ENCODE assay signal across 8 mouse cellular contexts in genomic region chr16:17561751-17562208, GRCm38 (mm10). TPM values are rescaled to one million over a fixed set of nuclear protein-coding genes. Genes with fewer than 3 reads are reported as not detected.
A peak's percentile ranks its signal among the peaks of the same experiment; 100 is the strongest.
DNase-seq lines count a peak whose midpoint lies in the region; ATAC-seq lines count a peak whose summit lies in the region.

Gene P2rx6 (plus strand): TSS chr16:17561885.

- peak within 1 kb of the TSS; percentile 9 for H3K4me3 ChIP-seq in forebrain, embryonic 16.5 days (replicated peaks; ENCODE audit: low read length)
- peak within 1 kb of the TSS; percentile 12; the same call in 1 of the 2 replicates for H3K4me3 ChIP-seq in midbrain, embryonic 15.5 days

- H3K9me3 ChIP-seq in forebrain, embryonic 16.5 days (ENCODE audit: control insufficient read depth, low read length): no peaks in the 10 kb centered on the region
- no peaks in the 10 kb centered on the region for H3K9me3 ChIP-seq in midbrain, embryonic 15.5 days

- 2% methylated on average over 10 of the region's 10 CpGs for whole genome bisulfite sequencing in forebrain, embryonic 16.5 days
- WGBS in midbrain, embryonic 15.5 days: 4% methylated on average over 10 of the region's 10 CpGs

- H3K9ac ChIP-seq in forebrain, embryonic 16.5 days (replicated peaks; ENCODE audit: low read depth, low read length): no peak within 1 kb of the TSS
- no peak within 1 kb of the TSS for H3K9ac ChIP-seq in midbrain, embryonic 15.5 days

- peaks cover 13% of the 10 kb centered on the region for H3K4me1 ChIP-seq in forebrain, embryonic 16.5 days (replicated peaks; ENCODE audit: control insufficient read depth, insufficient read depth, low read length)
- peaks cover 29% of the 10 kb centered on the region for H3K4me1 ChIP-seq in midbrain, embryonic 15.5 days

- no peaks in the 10 kb centered on the region for H3K36me3 ChIP-seq in forebrain, embryonic 16.5 days (ENCODE audit: control insufficient read depth, insufficient read depth)
- no peaks in the 10 kb centered on the region for H3K36me3 ChIP-seq in midbrain, embryonic 15.5 days (replicated peaks)

- H3K4me2 ChIP-seq in forebrain, embryonic 16.5 days (ENCODE audit: low read length): peak within 1 kb of the TSS; percentile 44
- peak within 1 kb of the TSS; percentile 41 for H3K4me2 ChIP-seq in midbrain, embryonic 15.5 days

- ATAC-seq in forebrain, embryonic 16.5 days: peak; percentile 57
- ATAC-seq in hematopoietic stem cell, adult 5-6 weeks (replicated peaks in 1 of 2; ENCODE audit: insufficient read depth in 1 of 2, low FRiP score in 2 of 2, low TSS enrichment in 1 of 2, low read depth in 1 of 2, poor library complexity in 2 of 2, severe bottlenecking in 2 of 2): peak; percentile 51 to 60
- peak; percentile 43 for ATAC-seq in midbrain, embryonic 15.5 days (replicated peaks)
- no peak for ATAC-seq in frontal cortex, adult (ENCODE audit: low TSS enrichment)

- peak within 1 kb of the TSS; percentile 41 for H3K27ac ChIP-seq in forebrain, embryonic 16.5 days (ENCODE audit: low read length)
- H3K27ac ChIP-seq in midbrain, embryonic 15.5 days: peak within 1 kb of the TSS; percentile 36; the same call in 1 of the 2 replicates

- DNase-seq in 3134 (ENCODE audit: extremely low read depth, insufficient read length, low spot score) (peak; percentile 75), ZHBTc4 (ENCODE audit: low read depth, low spot score) (peak; percentile 58), liver (peak; percentile 32)
- DNase-seq in right cerebral cortex, postnatal 36 days (ENCODE audit: low spot score in 2 of 2): no peak

- no peaks in the 10 kb centered on the region for H3K27me3 ChIP-seq in forebrain, embryonic 16.5 days (replicated peaks; ENCODE audit: control insufficient read depth, insufficient read depth, low read length)
- H3K27me3 ChIP-seq in midbrain, embryonic 15.5 days (replicated peaks): peaks cover 16% of the 10 kb centered on the region

RNA-seq across cellular contexts. Expression of gene P2rx6, which starts in this region (rescaled TPM):
- 1.5 and 1.6 TPM in 2 replicates for polyA plus RNA-seq in forebrain, embryonic 16.5 days (2015; fragmentation: Nextera tagmentation; extraction: Ambion mirVana)
- 0.69 and 1.4 TPM in 2 replicates for total RNA-seq in hematopoietic stem cell, adult 5-6 weeks (2017)
- polyA plus RNA-seq in midbrain, embryonic 15.5 days (2015; fragmentation: Nextera tagmentation; extraction: Ambion mirVana): 2.3 and 3.1 TPM in 2 replicates

Comparison
In these comparisons a context has a peak if more than half of its experiments do, and no peak if none do; other contexts are left out.
1. DNase-seq: peak in 3134 (single experiment), ZHBTc4 (single experiment) and liver (single experiment); none in right cerebral cortex, postnatal 36 days (0 of 2).